Mouse (Mus musculus) heart, postnatal 36 days (tissue): ENCODE results near the gene Adig. TPM values are rescaled to one million over a fixed set of nuclear protein-coding genes. Genes with fewer than 3 reads are reported as not detected.

Experiments
- DNase-seq, 2 experiments: peaks; one replicate each; pipeline ENCODE4 v3.0.0; 2021 to 2022
- intact Hi-C: fragments of 180-260 bp; cut with DNase I; formaldehyde crosslinking; loops from one replicate; pipeline ENCODE4 v1.15.1; 2025
- total RNA-seq, 2 experiments: library from RNA; stranded (reverse); gene quantifications; 2 replicates each; pipeline ENCODE4 v1.2.3; 2021

Adig gene
- total RNA-seq, 2 experiments from 2014 or later: 3.0 to 3.7 TPM

GRCm38 (mm10) chr2:158539433-158540305, 37.3 kb downstream of the Adig start:
- no peak for DNase-seq
- intact Hi-C loops: no loop called here

GRCm38 (mm10) chr2:158541286-158541685, 38.9 kb downstream of the Adig start:
- intact Hi-C loops: no loop called here
- no peak for DNase-seq

GRCm38 (mm10) chr2:158545266-158545665, 42.9 kb downstream of the Adig start:
- DNase-seq: no peak
- intact Hi-C loops: no loop called here

GRCm38 (mm10) chr2:158546751-158547150, 44.3 kb downstream of the Adig start:
- peak; percentile 53 to 71 for DNase-seq
- intact Hi-C loops: loop anchor here (1.0 to 2.0 kb wide), 2 partner anchors 83 to 316 kb away; no protein-coding TSS in a partner anchor

- intact Hi-C loops: loop anchor here (1.0 to 5.0 kb wide), 3 partner anchors 79 to 197 kb away; no protein-coding TSS in a partner anchor
- DNase-seq: peak; percentile 65 to 84
These were observed 47.7 kb downstream of the Adig start for GRCm38 (mm10) chr2:158550067-158550466.

- intact Hi-C loops: loop anchor here (5.0 kb wide), 1 partner anchor 193 kb away; no protein-coding TSS in a partner anchor
- DNase-seq: no peak
These were observed 52.0 kb downstream of the Adig start for GRCm38 (mm10) chr2:158554366-158554765.

- intact Hi-C loops: no loop called here
- DNase-seq: peak; percentile 32
These were observed 52.8 kb downstream of the Adig start for GRCm38 (mm10) chr2:158555252-158555651.

GRCm38 (mm10) chr2:158555812-158556211, 53.4 kb downstream of the Adig start:
- intact Hi-C loops: no loop called here

GRCm38 (mm10) chr2:158556225-158556624, 53.8 kb downstream of the Adig start:
- intact Hi-C loops: no loop called here
- DNase-seq: peak; percentile 66 to 79

More at GRCm38 (mm10) chr2:158555812-158556211, 53.4 kb downstream of the Adig start:
- DNase-seq: no peak

- no peak for DNase-seq
- intact Hi-C loops: no loop called here
These were observed 54.3 kb downstream of the Adig start for GRCm38 (mm10) chr2:158556750-158557149.

Other genes with a start within 250 kb of the Adig start
- gene Bpi, start 244.5 kb upstream of the Adig start, total RNA-seq: not detected
- gene Lbp, start 196.1 kb upstream of the Adig start, total RNA-seq: 1 to 10 TPM; 6.8 to 7.2 TPM
- not detected for gene Snhg11, start 127.0 kb upstream of the Adig start, total RNA-seq
- gene Ralgapb, start 92.8 kb upstream of the Adig start, total RNA-seq: 10 to 100 TPM; 33.1 to 34.6 TPM
- not detected for gene Arhgap40, start 10.2 kb downstream of the Adig start, total RNA-seq
- gene Slc32a1, start 108.2 kb downstream of the Adig start, total RNA-seq: not detected
- gene Actr5, start 122.3 kb downstream of the Adig start, total RNA-seq: 1 to 10 TPM; 6.1 to 7.3 TPM
- 10 to 100 TPM; 11.3 to 13.4 TPM for gene Ppp1r16b, start 162.8 kb downstream of the Adig start, total RNA-seq